Mouse (Mus musculus) thymus, postnatal 36 days (tissue): Measurements from ENCODE around the gene Upk3a.

Experiments used
- DNase-seq, 2 experiments: peaks; one replicate each; pipeline ENCODE4 v3.0.0; 2022; ENCODE audit warnings: mixed read lengths in 2 of 2

The Upk3a gene

DNA sequence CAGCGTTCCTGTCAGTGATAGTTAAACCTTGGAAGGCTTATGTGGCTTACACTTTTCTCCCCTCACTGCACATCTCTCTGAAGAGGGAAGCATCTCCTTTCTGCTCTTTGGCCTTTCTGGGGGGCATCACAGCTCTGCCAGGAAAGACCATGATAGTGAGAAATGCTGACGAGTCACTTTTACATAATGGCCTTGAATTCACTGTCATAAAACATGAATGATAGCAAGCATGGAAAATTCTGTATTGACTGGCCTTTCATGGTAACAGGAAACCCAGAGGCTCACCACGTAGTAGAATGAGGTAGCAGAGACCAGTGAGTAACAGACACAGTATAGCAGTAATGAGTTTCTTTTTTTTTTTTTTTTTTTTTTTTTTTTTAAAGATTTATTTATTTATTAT lies 37.2 kb downstream of the Upk3a start:
- no peak for DNase-seq

DNA sequence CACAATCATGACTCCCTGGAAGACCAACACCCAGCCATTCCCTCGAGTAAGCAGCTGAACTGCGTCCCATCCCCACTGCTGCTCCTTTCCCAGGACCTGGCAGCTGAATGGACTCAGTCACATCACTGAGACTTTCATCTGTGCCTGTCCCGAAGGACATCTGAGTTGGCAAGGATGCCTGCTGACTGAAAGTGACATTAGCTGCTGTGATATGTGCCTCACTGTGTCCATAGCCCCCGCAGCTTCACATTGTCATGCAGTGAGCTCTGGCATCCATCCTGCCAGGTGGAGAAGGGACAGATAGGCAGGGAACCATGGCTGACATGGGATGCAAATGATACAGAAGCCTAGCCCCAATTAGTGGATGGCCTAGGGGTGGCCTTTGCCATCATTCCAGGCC lies 38.2 kb downstream of the Upk3a start:
- DNase-seq: no peak

DNA sequence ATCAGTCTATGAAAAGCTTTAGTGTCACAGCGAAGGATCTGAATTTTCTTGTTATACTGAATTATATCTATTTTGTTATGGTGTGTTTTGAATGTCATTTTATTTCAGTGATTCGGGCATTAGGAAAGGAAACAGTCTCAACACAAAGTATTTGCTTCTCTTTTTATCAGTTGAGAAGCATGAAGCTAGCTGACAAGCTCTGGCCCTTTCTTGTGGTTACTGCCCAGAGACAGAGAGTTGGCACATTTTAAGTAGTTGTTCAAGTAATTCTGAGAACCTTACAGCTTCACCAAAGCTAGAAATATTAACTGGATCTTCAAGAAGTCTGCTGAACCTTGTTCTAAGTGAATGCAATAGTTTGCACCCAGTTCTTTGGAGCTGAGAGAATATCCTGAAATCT lies 46.5 kb downstream of the Upk3a start:
- DNase-seq: no peak

- peak in 1 of 2 experiments; percentile 15 for DNase-seq
Measured at GRCm38 (mm10) chr15:85070561-85070960, 53.6 kb downstream of the Upk3a start.
